Mouse (Mus musculus): Measurements from ENCODE around the gene Otogl. TPM values are rescaled to one million over a fixed set of nuclear protein-coding genes. Genes with fewer than 3 reads are reported as not detected.
A peak's percentile ranks its signal among the peaks of the same experiment; 100 is the strongest.

Otogl gene
- total RNA-seq, 2 experiments from 2014 or later, result not detected

GRCm38 (mm10) chr10:107905274-107906034 is 6.5 kb downstream of the Otogl start:
- no peak for DNase-seq

GRCm38 (mm10) chr10:107901958-107902357 is 10.0 kb downstream of the Otogl start:
- DNase-seq, result no peak

- no peak for DNase-seq
Measured at GRCm38 (mm10) chr10:107901204-107901879, 10.6 kb downstream of the Otogl start.

- no peak for DNase-seq
Measured at GRCm38 (mm10) chr10:107899946-107900345, 12.0 kb downstream of the Otogl start.

GRCm38 (mm10) chr10:107896158-107896557 is 15.8 kb downstream of the Otogl start:
- no peak for DNase-seq

GRCm38 (mm10) chr10:107894663-107895581 is 17.0 kb downstream of the Otogl start:
- DNase-seq, result no peak

GRCm38 (mm10) chr10:107890400-107890799 is 21.5 kb downstream of the Otogl start:
- no peak for DNase-seq

- no peak for DNase-seq
Measured at GRCm38 (mm10) chr10:107872542-107872941, 39.4 kb downstream of the Otogl start.

- no peak for DNase-seq
Measured at GRCm38 (mm10) chr10:107872109-107872508, 39.8 kb downstream of the Otogl start.

GRCm38 (mm10) chr10:107870540-107870939 is 41.4 kb downstream of the Otogl start:
- DNase-seq, result no peak

GRCm38 (mm10) chr10:107868904-107869303 is 43.0 kb downstream of the Otogl start:
- DNase-seq, result no peak

GRCm38 (mm10) chr10:107867414-107867813 is 44.5 kb downstream of the Otogl start:
- DNase-seq, result no peak

- DNase-seq, result no peak
Measured at GRCm38 (mm10) chr10:107860235-107860917, 51.6 kb downstream of the Otogl start.

GRCm38 (mm10) chr10:107859220-107859619 is 52.7 kb downstream of the Otogl start:
- no peak for DNase-seq

- peak; percentile 4 for DNase-seq
Measured at GRCm38 (mm10) chr10:107858684-107859083, 53.2 kb downstream of the Otogl start.

- no peak for DNase-seq
Measured at GRCm38 (mm10) chr10:107844906-107845305, 67.0 kb downstream of the Otogl start.

- DNase-seq, result no peak
Measured at GRCm38 (mm10) chr10:107834452-107835239, 77.3 kb downstream of the Otogl start.

- no peak for DNase-seq
Measured at GRCm38 (mm10) chr10:107829151-107829550, 82.8 kb downstream of the Otogl start.

- DNase-seq, result no peak
Measured at GRCm38 (mm10) chr10:107813814-107814483, 98.0 kb downstream of the Otogl start.

- no peak for DNase-seq
Measured at GRCm38 (mm10) chr10:107810649-107811398, 101.1 kb downstream of the Otogl start.
